Mouse (Mus musculus): ENCODE results near the gene Catsperz.

GRCm38 (mm10) chr19:6907094-6907493 lies 18.1 kb downstream of the Catsperz start:
- TF ChIP-seq CTCF (IDR thresholded peaks at IDR 0.05; ENCODE audit: low read depth) (no peak), EP300 (IDR thresholded peaks at IDR 0.05; ENCODE audit: low read depth) (no peak)
